Comparison of ENCODE assay signal across 10 mouse cellular contexts in genomic region chr2:31954779-31955181, GRCm38 (mm10). TPM values are rescaled to one million over a fixed set of nuclear protein-coding genes. Genes with fewer than 3 reads are reported as not detected.
A peak's percentile ranks its signal among the peaks of the same experiment; 100 is the strongest.
DNase-seq lines count a peak whose midpoint lies in the region; ATAC-seq lines count a peak whose summit lies in the region.
"Had no signal": no experiment of that assay in that cellular context is flagged by ENCODE, and none has a peak within 500 bp of the region (broad histone marks: within the 10 kb centered on the region; RNA-seq: fewer than 3 reads in every experiment).

No protein-coding gene starts in this region.

- peak; percentile 45 for DNase-seq in forebrain, embryonic 11.5 days (ENCODE audit: low spot score)
- peak; percentile 14 for DNase-seq in midbrain, embryonic 11.5 days (ENCODE audit: low spot score, missing footprints)
- peak; percentile 48 to 63 for DNase-seq in cerebellum, postnatal 25 days
- DNase-seq in kidney, postnatal 25 days = peak; percentile 62 to 90
- no peak for DNase-seq in neural tube, embryonic 10.5 days (ENCODE audit: extremely low spot score, low spot score)
- DNase-seq: lung, embryonic 14.5 days; retina, postnatal 1 day had no signal

- no peak overlapping the region for H3K4me3 ChIP-seq in forebrain, embryonic 11.5 days (ENCODE audit: low read depth, low read length)
- H3K4me3 ChIP-seq in forebrain, embryonic 13.5 days = no peak overlapping the region
- no peak overlapping the region for H3K4me3 ChIP-seq in midbrain, embryonic 11.5 days (ENCODE audit: low read depth, low read length)
- no peak overlapping the region for H3K4me3 ChIP-seq in midbrain, embryonic 15.5 days
- H3K4me3 ChIP-seq in liver, embryonic 12.5 days = no peak overlapping the region

- no peaks in the 10 kb centered on the region for H3K9me3 ChIP-seq in forebrain, embryonic 11.5 days (ENCODE audit: control insufficient read depth, low read length)
- H3K9me3 ChIP-seq in forebrain, embryonic 13.5 days (replicated peaks) = no peaks in the 10 kb centered on the region
- no peaks in the 10 kb centered on the region for H3K9me3 ChIP-seq in midbrain, embryonic 11.5 days (ENCODE audit: control insufficient read depth, low read length)
- H3K9me3 ChIP-seq in midbrain, embryonic 15.5 days = no peaks in the 10 kb centered on the region
- no peaks in the 10 kb centered on the region for H3K9me3 ChIP-seq in liver, embryonic 12.5 days (replicated peaks)

- WGBS in forebrain, embryonic 11.5 days = 89% methylated on average over 9 of the region's 9 CpGs
- WGBS in forebrain, embryonic 13.5 days = 86% methylated on average over 9 of the region's 9 CpGs
- WGBS in midbrain, embryonic 11.5 days = 88% methylated on average over 9 of the region's 9 CpGs
- WGBS in midbrain, embryonic 15.5 days = 88% methylated on average over 9 of the region's 9 CpGs
- 78% methylated on average over 9 of the region's 9 CpGs for WGBS in liver, embryonic 12.5 days (ENCODE audit: insufficient replicate concordance)

- no peaks in the 10 kb centered on the region for H3K27me3 ChIP-seq in forebrain, embryonic 11.5 days (ENCODE audit: control insufficient read depth, insufficient read depth, low read length)
- H3K27me3 ChIP-seq in forebrain, embryonic 13.5 days = no peaks in the 10 kb centered on the region
- no peaks in the 10 kb centered on the region for H3K27me3 ChIP-seq in midbrain, embryonic 11.5 days (ENCODE audit: control insufficient read depth, insufficient read depth, low read length)
- no peaks in the 10 kb centered on the region for H3K27me3 ChIP-seq in midbrain, embryonic 15.5 days (replicated peaks)
- peaks cover 36% of the 10 kb centered on the region for H3K27me3 ChIP-seq in liver, embryonic 12.5 days (replicated peaks)

- peaks cover 6% of the 10 kb centered on the region; the same call in 1 of the 2 replicates for H3K4me1 ChIP-seq in forebrain, embryonic 11.5 days (replicated peaks; ENCODE audit: control insufficient read depth, insufficient read depth, low read length)
- peaks cover 43% of the 10 kb centered on the region for H3K4me1 ChIP-seq in forebrain, embryonic 13.5 days
- peaks cover 11% of the 10 kb centered on the region for H3K4me1 ChIP-seq in midbrain, embryonic 11.5 days (ENCODE audit: control insufficient read depth, insufficient read depth, low read length)
- H3K4me1 ChIP-seq in midbrain, embryonic 15.5 days = peaks cover 29% of the 10 kb centered on the region; the same call in 1 of the 2 replicates
- peaks cover 15% of the 10 kb centered on the region for H3K4me1 ChIP-seq in liver, embryonic 12.5 days

- no peak overlapping the region for H3K4me2 ChIP-seq in forebrain, embryonic 11.5 days (ENCODE audit: low read depth, low read length, severe bottlenecking)
- H3K4me2 ChIP-seq in forebrain, embryonic 13.5 days = no peak overlapping the region
- H3K4me2 ChIP-seq in midbrain, embryonic 11.5 days = no peak overlapping the region
- H3K4me2 ChIP-seq in midbrain, embryonic 15.5 days = no peak overlapping the region
- H3K4me2 ChIP-seq in liver, embryonic 12.5 days = no peak overlapping the region
- H3K4me2 ChIP-seq: lung, embryonic 14.5 days had no signal

- no peak overlapping the region for H3K9ac ChIP-seq in forebrain, embryonic 11.5 days (ENCODE audit: low read length)
- no peak overlapping the region for H3K9ac ChIP-seq in forebrain, embryonic 13.5 days
- no peak overlapping the region for H3K9ac ChIP-seq in midbrain, embryonic 11.5 days (ENCODE audit: low read length)
- H3K9ac ChIP-seq in midbrain, embryonic 15.5 days = no peak overlapping the region
- no peak overlapping the region for H3K9ac ChIP-seq in liver, embryonic 12.5 days
- H3K9ac ChIP-seq: lung, embryonic 14.5 days had no signal

- ATAC-seq in forebrain, embryonic 11.5 days (replicated peaks; ENCODE audit: low FRiP score) = no peak
- ATAC-seq in forebrain, embryonic 13.5 days = no peak
- no peak for ATAC-seq in midbrain, embryonic 11.5 days (ENCODE audit: low FRiP score)
- ATAC-seq in midbrain, embryonic 15.5 days (replicated peaks) = no peak
- ATAC-seq in liver, embryonic 12.5 days = no peak

- H3K27ac ChIP-seq in forebrain, embryonic 11.5 days (ENCODE audit: low read depth, low read length) = no peak overlapping the region
- H3K27ac ChIP-seq in forebrain, embryonic 13.5 days = no peak overlapping the region
- H3K27ac ChIP-seq in midbrain, embryonic 11.5 days (ENCODE audit: low read depth, low read length) = no peak overlapping the region
- no peak overlapping the region for H3K27ac ChIP-seq in midbrain, embryonic 15.5 days
- no peak overlapping the region for H3K27ac ChIP-seq in liver, embryonic 12.5 days

- no peaks in the 10 kb centered on the region; the same call in 1 of the 2 replicates for H3K36me3 ChIP-seq in forebrain, embryonic 11.5 days (ENCODE audit: control insufficient read depth, insufficient read depth, low read length)
- peaks cover 50% of the 10 kb centered on the region for H3K36me3 ChIP-seq in forebrain, embryonic 13.5 days (ENCODE audit: poor library complexity, severe bottlenecking)
- no peaks in the 10 kb centered on the region; the same call in 1 of the 2 replicates for H3K36me3 ChIP-seq in midbrain, embryonic 11.5 days (ENCODE audit: control insufficient read depth, insufficient read depth, low read length)
- H3K36me3 ChIP-seq in midbrain, embryonic 15.5 days (replicated peaks) = no peaks in the 10 kb centered on the region
- no peaks in the 10 kb centered on the region for H3K36me3 ChIP-seq in liver, embryonic 12.5 days

RNA-seq across cellular contexts. Expression of gene Aif1l, which starts 4.8 kb away (rescaled TPM):
- polyA plus RNA-seq in forebrain, embryonic 11.5 days (2014; fragmentation: Nextera tagmentation; extraction: Ambion mirVana) = 78.3 and 79.6 TPM in 2 replicates
- 68.7 and 74.8 TPM in 2 replicates for polyA plus RNA-seq in forebrain, embryonic 13.5 days (2015; fragmentation: Nextera tagmentation; extraction: Ambion mirVana)
- polyA plus RNA-seq in midbrain, embryonic 11.5 days (2014; fragmentation: Nextera tagmentation; extraction: Ambion mirVana) = 65.0 and 65.7 TPM in 2 replicates
- polyA plus RNA-seq in midbrain, embryonic 15.5 days (2015; fragmentation: Nextera tagmentation; extraction: Ambion mirVana) = 26.2 and 29.8 TPM in 2 replicates
- polyA plus RNA-seq in liver, embryonic 12.5 days (2016; fragmentation: Nextera tagmentation; extraction: Ambion mirVana) = 5.1 and 5.2 TPM in 2 replicates

RNA-seq across cellular contexts. Expression of gene Nup214, which starts 19.5 kb away (rescaled TPM):
- polyA plus RNA-seq in forebrain, embryonic 11.5 days (2014; fragmentation: Nextera tagmentation; extraction: Ambion mirVana) = 76.0 and 81.8 TPM in 2 replicates
- 101 and 103 TPM in 2 replicates for polyA plus RNA-seq in forebrain, embryonic 13.5 days (2015; fragmentation: Nextera tagmentation; extraction: Ambion mirVana)
- polyA plus RNA-seq in midbrain, embryonic 11.5 days (2014; fragmentation: Nextera tagmentation; extraction: Ambion mirVana) = 64.6 and 64.7 TPM in 2 replicates
- polyA plus RNA-seq in midbrain, embryonic 15.5 days (2015; fragmentation: Nextera tagmentation; extraction: Ambion mirVana) = 71.0 and 75.0 TPM in 2 replicates
- 67.8 and 70.7 TPM in 2 replicates for polyA plus RNA-seq in liver, embryonic 12.5 days (2016; fragmentation: Nextera tagmentation; extraction: Ambion mirVana)
